Mouse (Mus musculus) heart, embryonic 10.5 days (tissue): Measurements from ENCODE around the gene Mesp2. TPM values are rescaled to one million over a fixed set of nuclear protein-coding genes. Genes with fewer than 3 reads are reported as not detected.

Source experiments
- DNase-seq: peaks from one replicate; pipeline ENCODE4 v3.0.0-alpha.2; 2017; ENCODE audit warnings: low spot score
- H3K27ac ChIP-seq: fragments of 300-500 bp; sonication (generic); 2 replicates; pipeline ENCODE4 v1.5.1; 2016; ENCODE audit warnings: mild to moderate bottlenecking
- H3K27me3 ChIP-seq: fragments of 300-500 bp; sonication (generic); 2 replicates; pipeline ENCODE4 v1.6.1; 2016; ENCODE audit warnings: mild to moderate bottlenecking; ENCODE audit not compliant: poor library complexity, insufficient read depth, severe bottlenecking
- H3K36me3 ChIP-seq: fragments of 300-500 bp; sonication (generic); 2 replicates; pipeline ENCODE4 v1.6.1; 2016; ENCODE audit warnings: mild to moderate bottlenecking, moderate library complexity
- H3K4me1 ChIP-seq: fragments of 300-500 bp; sonication (generic); 2 replicates; pipeline ENCODE4 v1.6.1; 2016; ENCODE audit warnings: mild to moderate bottlenecking
- H3K4me3 ChIP-seq: fragments of 300-500 bp; sonication (generic); 2 replicates; pipeline ENCODE4 v1.5.1; 2016; ENCODE audit warnings: mild to moderate bottlenecking, moderate library complexity
- H3K9me3 ChIP-seq: fragments of 300-500 bp; sonication (generic); 2 replicates; pipeline ENCODE4 v1.6.1; 2016; ENCODE audit warnings: mild to moderate bottlenecking, moderate library complexity
- WGBS: fragments of 180-500 bp; shearing (Covaris S2); methylation state at CpG from one replicate; pipeline ENCODE4 v1.1.7; 2016; 5-methylcytosine and 5-hydroxymethylcytosine counted together
- polyA plus RNA-seq: library from polyadenylated mRNA; unstranded; fragments of >200 nt; fragmentation: Nextera tagmentation; extraction: Ambion mirVana; gene quantifications from 2 replicates; pipeline ENCODE4 v1.2.1, GENCODE M21; 2016

Mesp2 gene
- polyA plus RNA-seq, 1 experiment from 2014 or later, result 0.48 TPM

DNA sequence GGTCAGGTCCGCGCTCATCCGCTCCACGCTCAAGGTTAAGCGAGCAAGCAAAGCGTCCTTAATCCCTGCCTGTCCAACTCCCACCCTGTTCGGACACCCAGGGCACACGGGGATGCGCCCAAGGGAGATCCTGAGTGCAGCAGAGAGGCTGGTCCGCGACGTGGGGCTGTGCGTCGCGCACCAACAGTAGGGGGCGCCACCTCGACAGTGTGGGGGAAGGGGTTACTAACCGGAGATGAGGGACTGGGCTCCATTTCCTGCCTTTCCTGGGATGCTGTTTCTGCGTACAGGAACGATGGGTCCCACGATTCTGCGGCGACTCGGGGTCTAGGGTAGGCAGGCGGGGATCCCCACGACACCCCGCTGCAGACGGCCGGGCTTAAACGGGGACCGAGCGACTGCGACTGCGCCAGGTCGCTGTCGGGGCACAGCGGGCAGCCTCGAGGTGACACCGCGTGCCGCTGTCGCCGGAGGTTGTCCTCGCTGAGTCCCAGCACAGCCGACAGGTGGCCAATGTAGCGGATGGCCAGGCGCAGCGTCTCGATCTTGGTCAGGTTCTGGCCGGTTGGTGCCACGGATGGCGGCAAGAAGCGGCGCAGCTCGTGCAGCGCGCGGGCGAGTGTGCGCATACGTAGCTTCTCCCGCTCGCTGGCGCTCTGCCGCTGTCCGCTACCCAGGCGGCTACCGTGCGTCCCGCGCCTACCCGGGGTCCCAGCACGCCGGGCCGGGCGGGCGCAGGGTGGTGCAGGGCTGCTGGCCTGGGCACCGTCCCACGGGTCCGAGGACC, 17.7 kb upstream of the Mesp2 start:
- Histone ChIP-seq H3K27me3 (peaks cover 79% of the 10 kb centered on the region), H3K4me1 (peaks cover 36% of the 10 kb centered on the region), H3K27ac (peak overlapping the region; percentile 82), H3K36me3 (no peaks in the 10 kb centered on the region), H3K9me3 (no peaks in the 10 kb centered on the region), H3K4me3 (peak overlapping the region; percentile 62)
- 1% methylated on average over 80 of the region's 80 CpGs for WGBS
- no peak for DNase-seq

GRCm38 (mm10) chr7:79793688-79794087, 16.8 kb upstream of the Mesp2 start, which contains the start of gene Mesp1:
Mesp1 (minus strand) TSS chr7:79793788.
- WGBS, result 67% methylated on average over 6 of the region's 6 CpGs
- DNase-seq, result no peak
- Histone ChIP-seq H3K27ac (peak within 1 kb of the TSS; percentile 82), H3K9me3 (no peaks in the 10 kb centered on the region), H3K27me3 (peaks cover 79% of the 10 kb centered on the region), H3K4me3 (peak within 1 kb of the TSS; percentile 62), H3K36me3 (no peaks in the 10 kb centered on the region), H3K4me1 (peaks cover 40% of the 10 kb centered on the region)

- Histone ChIP-seq H3K27ac (no peak overlapping the region), H3K4me3 (no peak overlapping the region), H3K27me3 (peaks cover 54% of the 10 kb centered on the region), H3K9me3 (no peaks in the 10 kb centered on the region), H3K4me1 (peaks cover 21% of the 10 kb centered on the region), H3K36me3 (no peaks in the 10 kb centered on the region)
- DNase-seq, result no peak
- 12% methylated on average over 5 of the region's 5 CpGs for WGBS
These were observed 11.9 kb upstream of the Mesp2 start for GRCm38 (mm10) chr7:79798606-79799005.

- H3K27me3 ChIP-seq, result peaks cover 49% of the 10 kb centered on the region
- H3K4me3 ChIP-seq, result no peak overlapping the region
- H3K9me3 ChIP-seq, result no peaks in the 10 kb centered on the region
- WGBS, result 3% methylated on average over 8 of the region's 8 CpGs
- H3K4me1 ChIP-seq, result peaks cover 24% of the 10 kb centered on the region
- H3K27ac ChIP-seq, result no peak overlapping the region
- no peaks in the 10 kb centered on the region for H3K36me3 ChIP-seq
- peak; percentile 90 for DNase-seq
These were observed 11.5 kb upstream of the Mesp2 start for GRCm38 (mm10) chr7:79799048-79799447.

- H3K9me3 ChIP-seq, result no peaks in the 10 kb centered on the region
- H3K27ac ChIP-seq, result no peak overlapping the region
- 61% methylated on average over 6 of the region's 6 CpGs for whole genome bisulfite sequencing
- DNase-seq, result no peak
- H3K36me3 ChIP-seq, result no peaks in the 10 kb centered on the region
- H3K4me1 ChIP-seq, result peaks cover 26% of the 10 kb centered on the region
- peaks cover 45% of the 10 kb centered on the region for H3K27me3 ChIP-seq
- no peak overlapping the region for H3K4me3 ChIP-seq
These were observed 11.0 kb upstream of the Mesp2 start for GRCm38 (mm10) chr7:79799506-79799905.

DNA sequence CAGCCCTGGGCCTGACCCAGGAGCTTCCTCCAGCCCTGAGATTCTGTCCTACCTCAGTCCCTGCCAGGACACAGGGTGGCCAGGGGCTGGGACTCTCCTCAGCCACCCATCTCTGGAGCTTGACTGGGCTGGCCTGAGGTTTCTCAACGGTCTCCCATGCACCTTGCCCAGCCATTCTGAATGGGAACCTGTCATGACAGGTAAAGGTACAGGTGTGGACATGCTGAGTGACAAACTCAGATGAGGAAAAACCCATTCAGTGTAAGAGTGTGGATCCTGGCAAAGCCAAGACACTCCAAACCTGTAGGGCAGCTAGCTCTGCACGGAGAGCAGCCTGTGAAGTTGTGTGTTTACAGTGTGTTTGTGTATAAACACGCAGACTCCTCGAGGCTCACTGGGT, 10.2 kb upstream of the Mesp2 start:
- H3K27ac ChIP-seq, result no peak overlapping the region
- no peak for DNase-seq
- H3K4me1 ChIP-seq, result peaks cover 26% of the 10 kb centered on the region
- WGBS, result 86% methylated on average over 4 of the region's 4 CpGs
- no peaks in the 10 kb centered on the region for H3K9me3 ChIP-seq
- no peak overlapping the region for H3K4me3 ChIP-seq
- H3K27me3 ChIP-seq, result peaks cover 37% of the 10 kb centered on the region
- no peaks in the 10 kb centered on the region for H3K36me3 ChIP-seq

DNA sequence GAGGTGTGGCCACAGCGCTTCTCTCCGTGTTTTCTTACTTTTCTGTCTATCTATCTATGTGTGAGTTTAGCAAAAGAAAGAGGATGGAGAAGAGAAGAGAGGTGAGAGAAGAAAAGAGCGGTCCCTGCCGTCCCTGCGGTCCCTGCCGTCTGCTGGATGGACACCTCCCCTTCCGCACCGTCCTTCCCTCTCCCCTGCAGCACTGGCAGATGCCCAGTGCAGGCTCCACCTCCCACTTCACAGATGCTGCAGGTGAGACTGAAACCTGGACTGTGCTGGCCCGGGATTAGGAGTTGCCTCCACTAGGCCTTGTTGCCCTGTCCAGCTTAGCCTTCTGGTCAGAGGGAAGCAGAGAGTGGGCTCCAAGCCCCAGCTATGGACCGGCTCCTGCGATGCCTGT, 9.1 kb upstream of the Mesp2 start:
- H3K9me3 ChIP-seq, result no peaks in the 10 kb centered on the region
- DNase-seq, result no peak
- H3K36me3 ChIP-seq, result no peaks in the 10 kb centered on the region
- WGBS, result 67% methylated on average over 11 of the region's 11 CpGs
- H3K4me1 ChIP-seq, result peaks cover 26% of the 10 kb centered on the region
- H3K27ac ChIP-seq, result no peak overlapping the region
- no peak overlapping the region for H3K4me3 ChIP-seq
- peaks cover 29% of the 10 kb centered on the region for H3K27me3 ChIP-seq

- Histone ChIP-seq H3K27ac (no peak overlapping the region), H3K9me3 (no peaks in the 10 kb centered on the region), H3K36me3 (no peaks in the 10 kb centered on the region), H3K4me1 (peaks cover 22% of the 10 kb centered on the region), H3K4me3 (no peak overlapping the region), H3K27me3 (peaks cover 29% of the 10 kb centered on the region)
- 50% methylated on average over 5 of the region's 5 CpGs for WGBS
- DNase-seq, result no peak
These were observed 8.5 kb upstream of the Mesp2 start for GRCm38 (mm10) chr7:79802037-79802436.

DNA sequence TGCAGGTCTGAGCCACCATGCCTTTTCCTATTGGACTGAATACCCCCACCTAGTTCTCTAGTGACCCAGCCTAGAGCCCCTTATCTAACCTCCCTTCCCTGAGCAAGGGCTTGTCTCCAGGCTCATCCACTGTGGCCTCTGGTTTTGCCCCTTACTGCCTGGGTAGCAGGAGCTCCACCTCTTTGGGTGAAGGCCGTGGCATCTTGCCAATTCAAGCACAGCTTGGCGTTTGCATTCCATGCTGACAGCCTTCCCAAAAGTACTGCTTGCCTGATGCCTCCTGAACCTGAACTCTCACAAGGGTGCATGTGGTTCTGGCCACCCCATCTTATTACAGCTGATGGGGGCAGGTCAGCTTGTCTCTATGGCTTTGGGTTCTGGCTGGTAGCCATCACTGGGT, 6.6 kb upstream of the Mesp2 start:
- H3K27ac ChIP-seq, result no peak overlapping the region

GRCm38 (mm10) chr7:79808561-79808960, 2.0 kb upstream of the Mesp2 start:
- no peak for DNase-seq
- Histone ChIP-seq H3K36me3 (no peaks in the 10 kb centered on the region), H3K4me3 (no peak overlapping the region), H3K9me3 (no peaks in the 10 kb centered on the region), H3K27me3 (peaks cover 41% of the 10 kb centered on the region), H3K4me1 (peaks cover 15% of the 10 kb centered on the region), H3K27ac (no peak overlapping the region)
- 81% methylated on average over 7 of the region's 7 CpGs for WGBS

More for the DNA sequence above, 6.6 kb upstream of the Mesp2 start:
- no peak for DNase-seq
- Histone ChIP-seq H3K9me3 (no peaks in the 10 kb centered on the region), H3K27me3 (peaks cover 17% of the 10 kb centered on the region), H3K36me3 (no peaks in the 10 kb centered on the region), H3K4me1 (peaks cover 10% of the 10 kb centered on the region; the same call in 1 of the 2 replicates), H3K4me3 (no peak overlapping the region)
- WGBS, result 57% methylated on average over 2 of the region's 2 CpGs

GRCm38 (mm10) chr7:79813409-79813808, 2.9 kb downstream of the Mesp2 start:
- Histone ChIP-seq H3K9me3 (no peaks in the 10 kb centered on the region), H3K4me3 (no peak overlapping the region), H3K4me1 (peaks cover 14% of the 10 kb centered on the region), H3K27ac (no peak overlapping the region), H3K27me3 (peaks cover 53% of the 10 kb centered on the region), H3K36me3 (no peaks in the 10 kb centered on the region)
- DNase-seq, result no peak
- WGBS, result 72% methylated on average over 1 of the region's 1 CpGs

DNA sequence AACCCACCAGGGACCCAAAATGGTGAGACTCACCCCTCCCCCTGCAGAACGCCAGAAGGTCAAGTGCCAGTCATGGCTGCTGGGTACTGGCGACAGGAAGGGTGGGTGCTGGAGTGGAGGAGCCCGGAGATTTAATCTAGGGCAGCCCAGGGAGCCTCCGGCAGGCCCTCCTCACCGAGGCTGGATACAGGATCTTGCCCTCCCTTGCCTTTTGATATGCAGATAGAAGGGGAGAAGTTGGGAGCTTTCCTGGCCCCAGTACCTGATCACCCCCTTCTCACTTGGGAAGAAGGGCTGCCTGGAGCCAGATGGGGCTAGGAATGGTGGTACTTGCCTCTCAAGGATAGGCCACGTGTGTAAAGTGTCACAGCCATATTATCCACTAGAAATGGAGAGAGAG, 7.8 kb downstream of the Mesp2 start:
- no peak overlapping the region for H3K4me3 ChIP-seq
- H3K36me3 ChIP-seq, result no peaks in the 10 kb centered on the region
- peaks cover 12% of the 10 kb centered on the region; the same call in 1 of the 2 replicates for H3K27me3 ChIP-seq
- H3K9me3 ChIP-seq, result no peaks in the 10 kb centered on the region
- peaks cover 38% of the 10 kb centered on the region for H3K4me1 ChIP-seq
- WGBS, result 5% methylated on average over 6 of the region's 6 CpGs
- peak overlapping the region; percentile 56 for H3K27ac ChIP-seq
- no peak for DNase-seq

DNA sequence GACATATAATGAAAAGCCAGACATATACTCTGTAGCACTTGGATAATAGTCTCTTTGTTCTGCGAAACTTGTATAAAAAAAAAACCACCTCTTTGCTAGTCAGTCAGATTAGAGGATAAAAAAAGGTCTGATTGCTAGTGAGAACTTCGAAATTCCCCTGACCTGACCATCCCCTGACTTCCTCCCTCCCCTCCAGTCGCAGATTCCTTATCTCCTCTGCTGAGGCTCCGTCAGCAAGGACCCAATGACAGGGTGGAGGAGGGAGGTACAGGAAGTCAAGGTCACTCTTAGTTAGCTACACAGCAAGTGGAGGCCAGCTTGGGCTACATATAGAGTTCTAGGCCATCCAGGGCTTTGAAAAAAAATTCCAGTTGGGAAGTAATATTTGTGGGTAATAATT, 9.0 kb downstream of the Mesp2 start:
- Histone ChIP-seq H3K9me3 (no peaks in the 10 kb centered on the region), H3K27me3 (peaks cover 12% of the 10 kb centered on the region; the same call in 1 of the 2 replicates), H3K4me1 (peaks cover 38% of the 10 kb centered on the region), H3K27ac (peak overlapping the region; percentile 60; the same call in 1 of the 2 replicates), H3K4me3 (no peak overlapping the region), H3K36me3 (no peaks in the 10 kb centered on the region)
- DNase-seq, result no peak
- WGBS, result 13% methylated on average over 4 of the region's 4 CpGs
